Mouse (Mus musculus) C2C12 (cell line): Measurements from ENCODE around the gene Itpr1.

ENCODE experiments used
- CEBPB ChIP-seq: IDR thresholded peaks from one replicate; pipeline ENCODE4 v1.6.1; 2011; ENCODE audit warnings: low read depth, mild to moderate bottlenecking, control low read depth, moderate library complexity
- CTCF ChIP-seq: IDR thresholded peaks from one replicate; pipeline ENCODE4 v1.5.1; 2011; ENCODE audit not compliant: control insufficient read depth, insufficient read depth, insufficient read length
- FOSL1 ChIP-seq: IDR thresholded peaks from one replicate; pipeline ENCODE4 v1.8.0; 2011; ENCODE audit warnings: mild to moderate bottlenecking, low read length; ENCODE audit not compliant: poor library complexity, insufficient read depth, severe bottlenecking
- MAX ChIP-seq: IDR thresholded peaks from one replicate; pipeline ENCODE4 v1.6.1; 2011; ENCODE audit warnings: mild to moderate bottlenecking, control low read depth
- MYOG ChIP-seq: IDR thresholded peaks from one replicate; pipeline ENCODE4 v1.6.1; 2011; ENCODE audit not compliant: control insufficient read depth, insufficient read length; ENCODE audit errors: extremely low read depth

GRCm38 (mm10) chr6:108512097-108512496 is 299.2 kb downstream of the Itpr1 start:
- TF ChIP-seq CEBPB (no peak), CTCF (no peak), MAX (no peak), FOSL1 (no peak), MYOG (no peak)
